Mouse (Mus musculus) testis, postnatal 10 days (tissue): ENCODE data around the gene Rere.
"Not testable (repeated sequence)": the region's sequence is repeated elsewhere in the genome, so short reads cannot be mapped to it uniquely, and the experiment has no call there.

Experiments
- DNase-seq: peaks from one replicate; pipeline ENCODE4 v3.0.0; 2021; ENCODE audit warnings: low spot score

Gene Rere

GRCm38 (mm10) chr4:150461427-150462189 is 180.2 kb downstream of the Rere start:
- DNase-seq: no peak

GRCm38 (mm10) chr4:150462367-150462766 is 180.9 kb downstream of the Rere start:
- peak; percentile 80 for DNase-seq

GRCm38 (mm10) chr4:150465759-150466158 is 184.3 kb downstream of the Rere start:
- DNase-seq: peak; percentile 72

DNA sequence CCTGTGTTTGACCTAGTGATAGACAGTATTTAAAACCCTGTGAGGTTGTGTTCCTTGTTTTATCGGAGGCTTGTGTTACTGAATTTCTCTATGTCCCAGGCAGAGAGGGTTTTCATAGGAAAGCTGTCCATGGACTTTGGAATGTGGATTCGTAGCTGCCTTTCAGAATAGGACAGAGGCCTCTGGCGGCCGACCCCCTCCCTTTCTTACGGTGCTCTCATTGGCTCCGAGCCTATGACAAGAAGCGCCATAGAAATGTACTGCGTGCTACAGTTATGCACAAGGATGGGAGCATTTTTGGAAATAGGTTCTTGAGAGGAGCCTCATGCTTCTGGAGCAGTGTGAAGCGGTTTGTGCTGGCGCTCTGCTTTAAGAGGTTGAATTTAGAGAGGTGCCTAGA is 187.8 kb downstream of the Rere start:
- DNase-seq: no peak

- DNase-seq: no peak
Measured at GRCm38 (mm10) chr4:150470674-150471328, 189.4 kb downstream of the Rere start.

DNA sequence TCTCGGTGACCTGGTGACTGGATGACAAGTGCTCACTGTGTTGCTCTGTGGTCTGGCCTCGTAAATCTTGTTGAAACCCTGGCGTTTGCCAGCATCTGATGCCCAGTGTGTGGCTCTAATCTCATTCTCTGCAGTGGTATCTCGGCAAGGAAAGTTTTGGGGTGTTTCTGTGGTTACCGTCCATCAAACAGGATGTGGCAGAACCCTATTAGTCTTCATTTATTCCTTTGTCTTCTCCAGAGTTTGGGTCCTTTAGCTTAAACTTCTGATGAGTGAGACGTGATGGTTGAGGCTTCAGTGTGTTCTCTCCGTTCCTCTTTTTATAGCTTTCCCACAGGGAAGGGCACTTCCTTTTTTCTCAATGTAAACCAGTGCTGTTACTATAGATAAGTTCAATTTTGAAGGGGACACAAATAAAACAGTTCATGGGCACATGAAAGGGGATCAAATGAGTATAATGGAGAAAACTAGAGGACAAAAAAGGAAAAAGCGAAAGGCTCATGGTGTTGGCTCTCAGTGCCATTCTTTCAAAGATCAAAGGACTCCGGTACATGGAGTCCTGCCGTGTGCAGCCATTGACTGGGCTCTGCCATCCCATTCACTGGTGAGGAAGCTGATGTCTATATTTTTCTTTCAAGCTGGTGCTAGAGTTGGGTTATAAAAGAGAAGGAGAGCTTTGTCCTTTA is 191.4 kb downstream of the Rere start:
- DNase-seq: no peak

DNA sequence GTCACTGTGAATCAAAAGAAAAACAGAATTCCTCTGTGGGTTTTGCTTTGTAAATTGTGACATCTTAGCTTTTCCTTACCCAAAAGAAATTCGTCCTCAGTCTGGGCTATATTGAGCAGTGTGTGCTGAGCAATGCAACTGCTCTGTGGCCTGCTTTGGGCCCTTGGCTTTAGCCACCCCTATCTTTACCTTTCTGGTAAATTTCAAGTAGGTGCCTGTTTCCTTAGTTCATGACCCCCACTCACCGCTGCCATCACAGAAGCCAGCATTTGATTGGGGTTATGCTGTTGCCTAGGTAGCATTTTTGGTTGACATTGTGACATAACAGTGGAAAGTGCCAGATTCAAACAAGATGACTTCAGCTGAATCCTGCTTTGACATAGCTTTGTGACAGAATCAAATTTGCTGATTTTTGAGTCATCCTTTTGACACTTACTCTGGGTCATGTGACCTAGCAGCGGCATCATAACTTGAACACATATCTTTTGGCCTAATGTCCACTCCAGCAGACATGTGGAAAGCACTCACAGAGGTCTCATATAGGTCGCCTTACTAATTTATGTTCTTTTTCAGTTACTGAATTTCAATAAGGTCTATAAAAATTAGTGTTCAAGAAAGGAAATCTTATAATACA is 192.1 kb downstream of the Rere start:
- DNase-seq: no peak

DNA sequence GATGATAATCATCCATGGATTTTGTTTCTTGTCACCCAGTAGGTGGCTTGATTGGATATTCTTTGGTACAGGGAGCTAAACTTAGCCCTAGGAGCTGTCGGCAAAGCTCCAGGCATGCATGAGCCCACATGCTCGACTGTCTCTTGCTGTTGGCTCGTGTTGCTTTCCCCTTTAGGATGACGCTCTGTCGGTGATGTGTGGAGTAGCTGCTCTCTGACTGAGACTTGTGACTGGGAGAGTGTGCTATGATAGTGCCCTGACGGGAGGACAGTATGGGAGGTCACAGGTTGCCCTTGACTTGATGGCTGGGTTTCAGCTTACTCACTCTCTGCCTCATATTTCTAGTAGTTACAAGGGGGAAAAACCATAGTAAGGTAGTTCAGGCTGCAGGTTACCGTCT is 192.6 kb downstream of the Rere start:
- no peak for DNase-seq

- no peak for DNase-seq
Measured at GRCm38 (mm10) chr4:150476258-150476657, 194.8 kb downstream of the Rere start.

DNA sequence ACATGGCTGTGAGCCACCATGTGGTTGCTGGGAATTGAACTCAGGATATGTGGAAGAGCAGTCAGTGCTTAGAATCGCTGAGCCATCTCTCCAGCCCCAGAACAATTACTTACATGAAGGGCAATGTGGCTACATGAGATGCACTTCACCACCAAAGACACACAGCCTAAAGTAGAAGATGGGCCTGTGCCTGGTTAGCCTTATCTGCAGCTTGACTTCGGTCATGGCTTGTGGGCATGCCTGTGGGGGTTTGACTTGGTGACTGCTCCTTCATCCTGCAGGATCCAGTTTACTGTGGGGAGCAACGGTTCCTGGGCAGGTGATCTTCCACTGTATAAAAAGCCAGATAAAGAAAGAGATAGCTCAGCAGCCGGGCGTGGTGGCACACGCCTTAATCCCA is 196.6 kb downstream of the Rere start:
- DNase-seq: no peak

- DNase-seq: not testable (repeated sequence)
Measured at GRCm38 (mm10) chr4:150483081-150483480, 201.6 kb downstream of the Rere start.

DNA sequence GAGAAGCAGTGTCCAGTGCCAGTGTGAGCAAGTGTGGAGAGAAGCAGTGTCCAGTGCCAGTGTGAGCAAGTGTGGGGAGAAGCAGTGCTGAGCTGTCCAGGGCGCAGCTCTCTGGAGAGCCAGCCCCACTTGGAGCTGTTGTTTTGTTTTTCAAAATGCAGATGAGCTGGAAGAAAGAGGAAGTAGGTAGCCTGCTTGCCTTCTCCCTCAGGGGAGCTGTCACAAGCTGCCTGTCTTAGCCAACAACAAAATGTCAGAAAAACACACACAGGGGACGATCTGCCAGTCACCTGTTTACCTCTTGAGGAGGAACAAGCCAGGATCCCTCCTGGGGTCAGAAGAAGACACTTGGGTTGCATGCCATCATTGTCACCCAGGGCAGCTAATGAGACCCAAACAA is 204.7 kb downstream of the Rere start:
- no peak for DNase-seq

DNA sequence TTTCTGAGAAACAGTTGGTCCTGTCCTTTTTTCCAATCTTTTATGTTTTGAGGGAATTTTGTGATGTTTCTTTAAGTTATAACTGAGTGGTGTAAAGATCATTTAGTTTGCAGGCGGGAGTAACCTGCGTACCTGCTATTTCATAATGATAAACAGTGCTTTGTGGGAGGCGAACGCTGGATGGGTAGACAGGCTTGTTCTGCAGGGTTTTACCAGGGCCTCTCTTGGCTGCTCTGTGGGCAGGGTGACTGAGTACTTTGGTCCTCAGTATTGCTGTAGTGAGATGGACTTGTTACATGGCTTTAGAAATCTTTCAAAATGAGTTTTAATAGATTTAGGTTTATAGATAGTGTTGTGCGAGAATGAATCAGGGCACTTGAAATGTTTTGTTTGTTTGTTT is 205.7 kb downstream of the Rere start:
- no peak for DNase-seq

DNA sequence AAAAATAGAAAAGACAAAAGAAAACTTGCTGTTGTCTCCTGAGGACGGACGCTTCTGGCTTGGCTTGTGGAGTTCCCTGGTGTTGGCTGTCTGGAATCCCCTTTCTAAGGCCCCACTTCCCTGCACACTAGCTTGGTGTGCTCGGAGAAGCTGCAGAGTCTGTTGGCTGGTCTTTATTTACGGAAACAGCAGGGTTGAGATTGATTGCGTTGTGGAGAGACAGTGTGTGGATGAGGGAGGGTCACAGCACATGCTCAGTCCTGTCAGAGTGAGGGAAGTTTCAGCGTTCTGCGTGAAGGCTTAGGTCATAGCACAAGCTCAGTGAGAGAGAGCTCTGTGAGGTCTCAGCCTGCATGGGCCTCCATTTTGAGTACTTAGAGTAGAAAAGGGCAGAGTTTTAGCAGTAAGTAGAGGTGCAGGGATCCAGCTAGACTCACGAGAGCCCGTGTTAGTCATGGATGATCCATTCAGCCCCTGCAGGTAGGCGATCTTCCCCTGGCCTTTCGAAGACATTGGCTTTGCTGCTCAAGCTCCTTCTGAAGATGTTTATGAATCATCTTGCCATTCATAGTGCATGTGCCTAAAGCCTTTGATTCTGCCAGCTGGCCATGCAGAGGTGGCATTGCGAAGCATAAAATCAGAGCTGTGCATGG is 206.8 kb downstream of the Rere start:
- DNase-seq: peak; percentile 71

DNA sequence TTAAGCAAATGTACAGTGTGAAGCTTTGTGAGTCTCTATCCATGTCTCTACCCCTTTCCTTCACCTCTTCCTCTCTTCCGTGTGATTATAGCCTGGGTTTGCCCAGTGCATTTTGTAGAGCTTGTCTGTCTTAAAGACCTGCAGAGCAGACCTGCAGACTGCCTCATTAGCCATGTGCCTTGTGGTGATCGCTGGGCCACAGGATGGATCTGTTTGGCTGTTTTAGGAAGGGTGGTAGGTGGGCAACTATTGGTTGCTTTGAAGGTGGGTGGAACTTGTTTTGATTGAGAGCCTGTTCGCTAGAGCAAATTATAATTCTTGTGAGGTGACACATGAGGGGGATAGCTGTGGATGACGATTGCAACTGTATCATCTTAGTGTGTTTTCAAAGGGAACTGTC is 207.3 kb downstream of the Rere start:
- no peak for DNase-seq

DNA sequence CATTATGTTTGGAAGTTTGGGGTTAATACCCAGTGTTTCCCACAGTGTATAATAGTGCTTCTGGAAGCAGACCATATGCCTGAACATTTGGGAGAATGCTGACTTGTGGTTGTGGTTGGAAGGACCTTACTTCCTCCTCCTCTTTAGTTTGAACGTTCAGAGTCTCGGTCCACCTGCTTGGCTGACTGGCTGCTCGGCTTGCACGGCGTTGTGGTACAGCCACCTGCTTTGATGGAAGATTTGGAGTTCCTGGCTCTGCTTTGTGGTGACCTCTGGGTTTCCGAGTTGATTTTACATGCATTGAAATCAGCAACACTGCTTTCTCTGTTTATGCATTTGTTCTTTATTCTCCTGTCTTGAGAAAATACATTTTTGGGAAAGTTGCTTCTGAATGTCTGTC is 208.6 kb downstream of the Rere start:
- no peak for DNase-seq

DNA sequence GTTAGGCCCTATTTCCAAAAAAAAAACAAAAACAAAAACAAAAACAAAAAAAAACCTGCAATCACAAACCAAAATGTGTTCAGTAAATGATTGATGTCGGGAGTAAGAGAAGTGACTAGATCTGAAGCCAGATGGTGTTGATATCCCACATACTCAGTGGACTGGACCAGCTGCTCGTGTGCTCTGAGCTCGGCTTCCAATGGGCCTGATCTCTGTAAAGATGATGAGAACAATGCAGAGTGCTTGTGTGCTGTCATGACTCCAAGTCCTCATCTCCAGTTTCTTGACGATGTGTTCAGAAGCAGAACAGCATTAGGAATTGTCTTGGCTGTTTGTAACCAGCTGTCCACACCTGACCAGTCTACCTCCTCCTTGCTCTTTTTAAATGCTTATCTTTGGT is 210.3 kb downstream of the Rere start:
- no peak for DNase-seq

- DNase-seq: no peak
Measured at GRCm38 (mm10) chr4:150493258-150493937, 212.0 kb downstream of the Rere start.

DNA sequence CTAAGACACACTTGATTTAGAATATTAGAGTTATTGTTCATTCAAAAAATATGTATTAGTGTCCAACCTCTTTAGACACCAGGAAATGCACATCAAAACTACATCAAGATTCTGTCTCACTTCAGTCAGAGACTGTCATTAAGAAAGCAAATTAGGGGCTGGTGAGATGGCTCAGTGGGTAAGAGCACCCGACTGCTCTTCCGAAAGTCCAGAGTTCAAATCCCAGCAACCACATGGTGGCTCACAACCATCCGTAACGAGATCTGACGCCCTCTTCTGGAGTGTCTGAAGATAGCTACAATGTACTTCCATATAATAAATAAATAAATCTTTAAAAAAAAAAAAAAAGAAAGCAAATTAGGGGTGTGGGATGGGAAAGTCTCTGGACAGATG is 212.5 kb downstream of the Rere start:
- DNase-seq: not testable (repeated sequence)

GRCm38 (mm10) chr4:150495568-150495967 is 214.1 kb downstream of the Rere start:
- no peak for DNase-seq

DNA sequence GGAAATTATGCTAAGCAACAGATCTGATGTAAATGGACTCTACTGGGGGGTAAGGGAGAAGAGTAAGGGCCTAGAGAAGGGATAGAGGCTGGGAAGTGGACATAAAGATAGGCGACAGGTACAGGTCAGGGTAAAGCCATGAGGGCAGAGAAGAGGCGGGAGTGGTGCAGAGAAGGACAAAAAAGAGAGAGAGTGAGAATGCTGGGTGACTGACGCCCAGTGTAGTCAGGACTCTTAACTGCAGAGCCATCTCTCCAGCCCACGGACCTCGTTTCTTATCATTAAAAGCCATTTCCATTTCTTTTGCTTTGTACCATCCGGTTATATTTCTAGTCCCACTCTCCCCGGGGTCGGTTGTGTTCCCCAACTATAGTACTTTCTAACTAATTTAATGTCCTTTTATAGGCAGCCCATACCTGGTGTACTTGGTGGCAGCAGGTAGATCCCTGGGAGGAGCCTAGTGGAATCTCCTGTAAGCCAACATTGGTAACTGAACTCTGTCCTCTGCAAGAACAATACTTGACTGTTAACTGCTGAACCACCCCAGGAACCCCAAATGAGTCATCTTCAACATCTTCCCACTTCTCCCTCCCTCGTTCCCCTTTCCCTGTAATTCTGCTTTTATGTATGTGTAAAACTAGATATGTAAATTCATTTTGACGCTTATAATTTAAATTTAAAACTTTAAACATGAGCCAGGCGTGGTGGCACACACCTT is 223.0 kb downstream of the Rere start:
- no peak for DNase-seq
